Mouse (Mus musculus) neural tube, embryonic 15.5 days (tissue): ENCODE data around the gene Ngfr. TPM values are rescaled to one million over a fixed set of nuclear protein-coding genes. Genes with fewer than 3 reads are reported as not detected.

Experiments used
- polyA plus RNA-seq: library from polyadenylated mRNA; unstranded; fragments of >200 nt; fragmentation: Nextera tagmentation; extraction: Ambion mirVana; gene quantifications from 2 replicates; pipeline ENCODE4 v1.2.1, GENCODE M21; 2015

The Ngfr gene
- polyA plus RNA-seq, 1 experiment from 2014 or later = 69.3 TPM

Other genes starting within 250 kb of the Ngfr start
- gene Slc35b1, start 203.0 kb downstream of the Ngfr start, polyA plus RNA-seq = 129 and 144 TPM in 2 replicates
- 224 and 233 TPM in 2 replicates for gene Spop, start 173.7 kb downstream of the Ngfr start, polyA plus RNA-seq
- gene Nxph3, start 73.2 kb downstream of the Ngfr start, polyA plus RNA-seq = 1.8 and 2.0 TPM in 2 replicates
- 205 and 208 TPM in 2 replicates for gene Phb, start 79.2 kb upstream of the Ngfr start, polyA plus RNA-seq
- 23.8 and 24.4 TPM in 2 replicates for gene Zfp652, start 124.9 kb upstream of the Ngfr start, polyA plus RNA-seq
- 0.99 and 1.3 TPM in 2 replicates for gene B130006D01Rik, start 135.9 kb upstream of the Ngfr start, polyA plus RNA-seq
- 0.64 TPM in 1 of 2 replicates, not detected in the other for gene Phospho1, start 236.8 kb upstream of the Ngfr start, polyA plus RNA-seq
- 3.5 and 13.2 TPM in 2 replicates for gene Gngt2, start 249.5 kb upstream of the Ngfr start, polyA plus RNA-seq